Mouse (Mus musculus) liver, adult 2 months (tissue): ENCODE data around the gene Actl10.

Source experiments
- CTCF ChIP-seq: fragments of 200-500 bp; IDR thresholded peaks from 2 replicates; pipeline ENCODE4 v1.5.1; 2011; ENCODE audit warnings: low read depth, low read length, control low read depth
- POLR2A ChIP-seq: fragments of 200-500 bp; IDR thresholded peaks from 2 replicates; pipeline ENCODE4 v1.6.1; 2011; ENCODE audit warnings: low read length, control low read depth; ENCODE audit not compliant: insufficient read depth; ENCODE audit errors: extremely low read depth

DNA sequence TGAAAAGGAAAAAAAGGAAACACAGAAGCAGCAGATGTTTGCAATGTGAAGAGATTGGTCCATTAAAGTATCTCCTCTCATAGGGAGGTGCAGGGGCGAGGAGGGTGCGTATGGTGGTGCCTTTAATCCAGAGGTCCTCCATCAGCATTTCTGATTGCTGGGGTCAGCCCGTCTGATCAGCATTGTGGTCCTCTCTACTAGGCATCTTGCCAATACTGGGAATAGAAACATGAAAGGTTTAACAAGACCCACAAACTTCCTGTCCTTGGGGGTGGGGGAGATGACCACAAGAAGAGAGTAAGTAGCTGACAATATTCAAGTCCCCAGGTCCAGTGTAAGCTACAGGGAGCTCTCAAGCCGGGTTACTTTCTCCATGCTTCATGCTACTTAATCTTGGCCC is 19.1 kb downstream of the Actl10 start:
- TF ChIP-seq CTCF (no peak), POLR2A (no peak)
